Mouse (Mus musculus): ENCODE measurements around the gene Zfp566. TPM values are rescaled to one million over a fixed set of nuclear protein-coding genes. Genes with fewer than 3 reads are reported as not detected.
"Not testable (repeated sequence)": the region's sequence is repeated elsewhere in the genome, so short reads cannot be mapped to it uniquely, and the experiment has no call there.

Zfp566 gene
- total RNA-seq (2021) = 10 to 100 TPM; 10.3 to 13.1 TPM
- long read RNA-seq, partial matches to known transcripts = 0 of 4 reads
- long read RNA-seq, other reads (novel, unspliced or antisense) = 1 of 4 reads

DNA sequence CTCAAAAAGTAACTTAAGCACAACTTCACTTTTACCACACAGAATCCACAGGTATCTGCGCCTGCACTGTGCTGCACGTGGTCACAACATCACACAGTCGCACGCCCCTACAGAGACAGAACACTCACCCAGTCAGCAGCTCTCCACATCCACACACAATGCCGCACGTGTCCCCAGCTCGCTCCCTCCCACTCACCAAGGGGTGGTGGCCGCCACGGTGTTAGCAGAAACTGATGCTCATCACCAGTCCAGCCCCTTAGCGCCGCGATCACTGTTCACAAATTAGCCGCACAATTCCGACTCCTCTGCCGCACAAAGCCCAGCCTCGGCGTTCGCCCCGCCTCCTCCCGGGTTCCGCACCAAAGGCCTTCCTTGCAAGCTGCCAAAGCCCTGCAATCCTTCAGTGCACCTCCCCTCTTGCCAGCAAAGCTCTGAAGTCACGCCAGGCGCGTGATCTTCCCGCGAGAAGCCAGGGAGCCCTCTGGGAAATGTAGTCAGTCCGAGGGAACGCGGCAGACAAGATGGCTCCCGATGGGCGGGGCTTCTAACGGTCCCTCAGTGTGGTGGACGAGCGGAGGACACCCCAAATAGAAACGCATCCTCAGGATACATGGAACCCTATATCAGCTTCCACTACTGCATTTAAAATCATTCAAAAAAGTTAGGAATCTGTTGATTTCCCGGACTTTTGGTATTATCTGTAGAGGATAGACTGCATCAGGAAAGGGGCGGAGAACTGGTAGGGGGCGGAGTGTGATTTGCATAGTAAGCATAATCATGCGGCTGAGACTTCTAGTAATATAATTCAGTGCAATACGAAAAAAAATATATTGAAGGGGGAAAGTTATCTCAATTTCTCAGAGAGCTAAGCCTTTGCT lies at the start of gene Zfp566, which contains the start of gene Gm26920:
TSS of gene Zfp566 (minus strand) at position 436 of the 878 bp plus-strand sequence.
TSS of gene Gm26920 (minus strand) at position 319 of the 878 bp plus-strand sequence.
- DNase-seq (ENCODE audit: low spot score in 2 of 2) = peak; percentile 97

DNA sequence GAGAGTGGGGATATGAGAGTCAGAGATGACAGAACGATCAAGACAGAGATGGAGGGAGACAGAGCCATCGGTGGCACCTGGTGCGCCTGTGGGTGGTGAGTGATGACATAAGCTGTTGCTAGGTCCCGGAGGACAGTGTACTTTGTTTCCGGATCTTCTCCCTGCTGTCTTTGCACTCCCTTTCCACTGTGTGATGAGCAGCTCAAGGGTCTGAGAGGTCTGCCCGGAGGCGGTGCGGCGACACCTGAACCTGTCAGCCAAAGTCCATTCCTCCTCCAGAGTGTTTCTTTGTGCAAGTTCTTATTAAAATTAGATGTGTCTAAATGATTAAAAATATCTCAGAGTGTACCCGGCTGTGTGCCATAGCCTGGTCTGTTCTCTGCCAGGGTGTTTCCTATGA lies 46.5 kb upstream of the Zfp566 start:
- no peak for DNase-seq (ENCODE audit: low spot score in 2 of 2)

DNA sequence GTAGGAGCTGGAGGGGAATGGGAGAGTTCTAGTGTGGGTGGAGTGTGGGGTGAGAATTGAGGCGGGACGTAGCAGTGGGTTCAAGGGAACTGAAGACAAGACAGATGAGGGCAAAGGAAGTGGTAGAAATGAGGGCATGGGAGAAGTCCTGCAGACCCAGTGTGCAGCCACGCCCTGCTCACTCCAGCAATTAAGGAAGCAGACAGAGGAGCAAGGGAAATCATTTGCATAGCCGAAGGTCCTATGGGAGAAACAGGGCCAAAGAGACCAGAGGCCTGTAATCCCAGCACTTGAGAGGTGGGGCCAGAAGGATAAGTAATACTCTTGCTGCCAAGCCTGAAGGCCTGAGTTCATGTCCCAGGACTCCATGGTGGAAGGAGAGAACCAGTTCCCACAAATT lies 42.1 kb upstream of the Zfp566 start:
- DNase-seq (ENCODE audit: low spot score in 2 of 2) = no peak

DNA sequence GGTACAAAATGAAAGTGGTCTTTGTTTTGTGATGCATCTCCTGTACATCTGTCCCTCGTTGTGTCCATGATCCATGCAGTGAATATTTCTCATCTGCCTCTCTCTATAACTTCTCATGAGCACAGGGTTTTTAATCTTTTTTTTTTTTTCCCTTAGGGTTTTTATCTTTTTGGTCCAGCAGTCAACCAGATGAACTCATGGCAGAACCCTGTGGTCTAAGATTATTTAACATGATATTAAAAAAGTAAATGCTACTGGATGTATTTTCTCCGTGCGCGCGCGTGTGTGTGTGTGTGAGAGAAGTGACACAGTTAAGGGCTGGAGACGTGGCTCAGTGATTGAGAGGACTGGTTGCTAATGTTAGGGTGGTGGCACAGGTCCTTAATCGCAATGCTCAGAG lies 39.6 kb upstream of the Zfp566 start:
- DNase-seq (ENCODE audit: low spot score in 2 of 2) = no peak

DNA sequence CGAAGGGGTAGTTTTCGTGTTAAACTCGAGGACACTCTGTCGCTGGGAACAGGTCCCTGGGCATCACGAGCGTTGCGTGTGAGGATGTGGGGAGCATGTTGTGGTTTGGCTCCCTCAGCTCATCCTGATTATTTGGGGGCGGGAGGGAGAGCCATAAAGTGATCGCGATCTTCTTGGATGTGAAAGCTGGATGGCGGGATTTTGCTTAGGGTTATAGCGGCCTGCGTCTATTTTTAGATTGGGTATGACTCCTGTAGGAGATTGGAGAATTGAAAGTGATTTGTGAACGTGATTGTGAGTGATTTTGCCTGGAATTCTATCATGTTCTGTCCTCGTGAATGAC lies 31.8 kb upstream of the Zfp566 start:
- DNase-seq (ENCODE audit: low spot score in 2 of 2) = no peak

DNA sequence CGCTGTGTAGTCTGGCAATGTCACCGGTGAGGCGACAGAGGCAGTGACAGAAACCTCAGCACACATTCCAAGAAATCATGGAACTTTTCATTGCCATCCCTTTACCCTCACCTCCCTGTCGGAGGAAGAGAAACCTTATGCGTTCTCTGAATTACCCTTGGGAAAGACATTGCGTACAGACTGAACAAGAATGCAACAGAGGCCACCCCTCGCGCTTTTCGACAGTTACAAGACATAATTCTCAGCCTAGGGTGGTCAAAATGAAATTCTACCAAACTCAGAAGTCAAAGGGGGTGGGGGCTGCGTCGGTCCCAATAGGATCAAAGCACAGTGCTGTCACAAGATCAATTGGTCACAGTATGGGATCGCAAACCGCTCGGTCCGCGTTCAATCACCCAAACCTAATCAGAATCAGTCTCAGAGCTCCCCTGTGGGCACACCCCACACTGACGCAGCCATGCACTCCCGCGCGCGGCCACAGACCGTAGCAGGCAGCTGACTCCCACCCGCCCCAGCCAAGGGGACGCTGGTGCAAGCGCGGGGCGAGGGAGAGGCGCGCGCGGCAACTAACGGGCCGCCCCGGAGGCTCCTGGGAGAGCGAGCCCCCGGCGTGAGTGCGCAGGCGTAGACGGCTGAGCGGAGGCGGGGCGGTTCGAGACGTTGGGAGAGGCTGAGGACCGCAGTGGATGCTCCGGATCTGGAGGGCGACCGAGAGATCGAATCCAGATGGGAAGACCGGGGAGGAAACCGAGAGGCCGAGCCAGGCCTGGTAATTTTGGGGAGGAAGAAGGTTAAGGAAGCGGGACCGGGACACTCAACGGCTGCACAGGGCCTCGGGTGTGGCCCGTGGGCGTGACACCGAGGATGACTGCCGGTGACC lies 31.2 kb upstream of the Zfp566 start, which contains the start of gene Zfp382:
TSS of gene Zfp382 (plus strand) at position 635 of the 880 bp plus-strand sequence.
- DNase-seq (ENCODE audit: low spot score in 2 of 2) = peak; percentile 89 to 92

DNA sequence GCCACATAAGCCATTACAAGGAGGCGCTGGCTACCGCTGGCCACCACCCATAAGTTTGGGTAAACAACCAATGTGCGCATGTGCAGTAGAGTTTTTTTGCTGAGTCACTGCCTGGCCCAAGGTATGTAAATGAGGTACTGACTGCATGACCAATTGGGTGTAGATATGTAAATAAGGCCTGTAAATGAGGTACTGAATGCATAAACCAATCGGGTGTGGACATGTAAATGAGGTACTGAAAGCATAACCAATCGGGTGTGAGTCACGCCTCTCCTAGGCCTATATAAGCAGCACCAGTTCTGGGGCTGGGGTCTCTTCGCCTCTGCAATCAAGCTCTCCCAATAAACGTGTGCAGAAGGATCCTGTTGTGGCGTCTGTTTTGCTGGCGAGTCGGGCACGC lies 27.6 kb upstream of the Zfp566 start:
- not testable (repeated sequence) for DNase-seq (ENCODE audit: low spot score in 2 of 2)

DNA sequence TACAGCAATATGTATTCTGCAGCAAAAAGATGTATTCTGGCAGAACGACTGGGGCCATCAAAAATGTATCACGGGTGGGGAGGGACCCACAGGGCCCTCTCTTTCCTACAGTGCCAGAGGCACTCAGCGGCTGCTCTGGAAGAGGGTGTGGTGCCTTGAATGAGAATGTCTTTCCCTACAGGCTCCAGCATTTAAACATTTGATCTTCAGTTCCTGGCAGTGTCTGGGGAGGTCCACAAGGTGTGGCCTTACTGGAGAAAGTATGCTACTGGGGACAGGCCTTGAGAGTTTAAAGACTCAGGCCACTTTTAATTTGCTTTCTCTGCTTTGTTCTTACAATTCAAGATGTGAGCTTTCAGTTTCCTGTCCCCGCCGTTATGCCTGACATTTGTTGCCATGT lies 25.7 kb upstream of the Zfp566 start:
- no peak for DNase-seq (ENCODE audit: low spot score in 2 of 2)

DNA sequence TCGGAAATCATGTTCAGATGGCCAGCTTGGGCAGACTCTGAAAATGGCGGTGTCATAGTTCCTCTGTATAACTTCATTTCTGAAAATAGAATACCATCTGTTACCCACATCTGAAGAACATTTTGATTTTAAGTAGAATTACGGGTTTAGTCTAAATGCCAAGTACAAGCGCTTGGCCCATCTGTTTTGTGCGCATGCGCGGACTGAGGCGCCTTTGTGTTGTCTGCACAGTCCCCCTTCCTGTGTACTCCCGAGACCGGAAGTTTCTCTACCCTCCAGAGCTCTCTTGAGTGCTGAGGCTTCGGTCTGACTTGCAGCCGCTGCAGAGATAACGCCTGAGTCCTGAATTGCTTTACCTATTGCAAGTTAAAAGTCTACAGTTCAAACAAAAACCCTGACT lies 9.0 kb upstream of the Zfp566 start:
- peak; percentile 59 to 70 for DNase-seq (ENCODE audit: low spot score in 2 of 2)

DNA sequence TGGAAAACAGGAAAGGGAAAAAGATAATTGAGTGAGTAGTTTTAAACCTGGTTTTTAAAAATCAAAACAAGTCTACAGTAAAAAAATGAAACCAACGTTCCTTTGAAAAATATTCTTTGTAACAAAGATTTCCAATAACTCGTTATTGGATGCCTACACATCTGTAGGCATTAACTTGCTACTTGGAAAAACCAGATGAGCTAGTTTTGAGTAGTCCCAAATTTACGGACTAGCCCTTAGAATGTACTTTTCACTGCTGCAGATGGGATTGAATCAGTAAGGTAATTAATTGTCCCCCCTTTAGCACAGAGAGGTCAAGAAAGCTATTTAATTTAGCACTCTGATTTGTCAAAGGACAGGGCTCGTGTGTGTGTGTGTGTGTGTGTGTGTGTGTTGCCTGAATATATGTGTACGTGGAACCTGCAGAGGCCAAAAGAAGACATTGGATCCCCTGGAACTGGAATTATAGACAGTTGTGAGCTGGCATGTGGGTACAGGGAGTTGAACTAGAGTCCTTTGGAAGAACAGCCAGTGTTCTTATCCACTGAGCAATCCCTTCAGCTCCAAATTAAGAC lies 5.3 kb upstream of the Zfp566 start:
- no peak for DNase-seq (ENCODE audit: low spot score in 2 of 2)

DNA sequence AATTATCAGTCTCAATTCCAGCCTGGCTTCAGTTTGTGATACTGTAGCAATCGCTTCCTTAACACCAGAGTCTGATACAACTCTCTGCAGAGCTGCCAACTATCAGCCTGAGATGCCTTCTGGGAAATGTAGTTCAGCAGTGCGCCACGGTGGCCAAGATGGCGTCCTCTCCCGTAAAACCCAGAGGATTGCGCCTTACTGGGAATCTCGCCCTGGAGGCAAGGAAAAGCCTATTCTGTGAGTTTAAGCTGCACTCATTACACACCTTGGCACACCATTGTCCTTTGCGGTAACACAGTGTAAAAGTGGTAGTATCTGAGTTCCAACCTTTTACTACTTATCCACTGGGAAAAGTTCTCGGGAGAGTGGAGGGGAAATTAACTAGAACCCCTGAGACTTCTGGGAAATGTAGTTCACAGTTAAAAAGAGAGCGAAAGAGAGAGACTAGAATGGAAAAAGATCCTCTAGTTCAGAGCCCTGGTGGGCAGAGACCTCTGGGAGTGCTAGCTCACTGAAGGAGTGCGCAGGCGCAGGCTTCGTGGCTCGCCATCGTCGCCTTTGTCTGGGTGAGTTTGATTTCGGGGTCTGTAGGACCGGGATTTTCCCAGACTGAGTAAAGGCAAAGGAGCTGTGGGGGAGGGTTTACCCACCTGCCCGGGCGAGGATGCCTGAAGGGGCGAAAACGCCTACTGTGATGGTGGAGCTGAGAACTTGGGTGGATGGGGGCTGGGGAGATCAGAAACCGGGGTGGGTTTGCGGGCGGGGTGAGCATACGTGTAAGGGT lies 4.5 kb upstream of the Zfp566 start, which contains the start of gene Zfp260:
TSS of gene Zfp260 (plus strand) at position 132 of the 784 bp plus-strand sequence.
- DNase-seq (ENCODE audit: low spot score in 2 of 2) = peak; percentile 88 to 93

DNA sequence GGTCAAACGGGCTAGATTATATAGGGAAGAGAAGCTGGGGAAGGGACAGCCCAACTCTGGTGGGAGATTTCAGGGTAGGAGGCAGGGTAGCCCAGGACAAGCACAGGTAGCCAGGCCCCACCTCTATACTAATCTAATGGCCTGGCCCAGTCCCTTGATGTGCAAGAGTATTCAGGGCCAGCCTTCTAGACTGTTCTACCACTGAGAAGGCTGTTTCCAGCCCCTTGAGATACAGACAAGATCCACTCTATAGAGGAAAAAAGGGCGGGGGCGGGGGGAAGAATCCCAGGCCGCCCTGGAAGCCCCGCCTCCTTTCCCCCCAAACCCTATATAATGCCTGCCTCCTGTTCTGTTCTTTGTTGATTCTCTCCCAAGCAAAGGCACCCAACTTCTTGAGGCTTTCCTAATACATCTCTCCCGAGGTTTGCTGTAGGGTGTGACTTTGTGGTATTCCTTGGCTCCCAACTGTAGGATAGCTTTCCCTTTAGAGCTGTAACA lies 3.6 kb upstream of the Zfp566 start:
- DNase-seq (ENCODE audit: low spot score in 2 of 2) = no peak

DNA sequence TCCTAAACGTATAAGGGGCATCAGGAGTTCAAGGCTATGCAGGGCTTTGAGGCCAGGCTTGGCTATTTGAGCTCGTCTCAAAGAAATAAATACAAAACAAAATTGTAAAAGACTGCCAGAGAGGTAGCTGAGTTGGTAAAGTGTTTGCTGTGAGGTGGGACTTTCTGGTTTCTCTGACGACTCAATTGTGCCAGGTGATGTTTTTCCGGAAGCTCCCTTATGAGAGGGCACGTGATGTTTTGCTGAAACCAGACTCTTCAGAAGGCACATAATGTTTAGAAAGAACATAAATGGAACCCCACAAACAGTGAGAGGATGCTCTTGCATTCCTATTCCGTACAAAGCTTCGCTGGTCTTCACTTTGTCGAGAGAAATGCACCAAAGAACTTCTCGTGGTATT lies 2.3 kb upstream of the Zfp566 start:
- DNase-seq (ENCODE audit: low spot score in 2 of 2) = no peak

DNA sequence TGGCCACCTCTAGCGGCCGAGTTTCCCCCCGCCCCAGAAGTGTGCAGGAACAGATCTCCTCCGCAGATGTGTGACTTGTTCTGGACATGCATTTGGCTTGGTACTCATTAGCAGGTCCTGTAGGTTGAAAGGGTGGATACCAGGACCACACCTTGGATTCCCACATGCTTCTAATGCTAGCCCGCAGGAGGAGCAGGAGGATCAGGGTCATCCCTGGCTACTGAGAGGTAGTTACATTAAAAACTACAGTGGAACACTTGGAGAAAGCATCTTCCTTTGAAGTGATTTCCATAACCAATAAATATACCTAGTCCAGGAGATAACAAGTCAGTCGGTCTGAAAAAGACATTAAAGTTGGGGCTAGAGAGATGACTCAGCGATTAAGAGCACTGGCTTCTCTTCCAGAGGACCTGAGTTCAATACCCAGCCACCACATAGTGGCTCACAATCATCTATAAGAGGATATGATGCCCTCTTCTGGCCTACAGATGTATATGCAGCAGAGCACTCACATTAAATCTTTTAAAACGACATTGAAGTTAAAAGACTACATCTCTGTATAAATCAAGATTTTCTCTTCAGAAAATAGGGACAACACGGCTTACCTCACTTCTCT lies 751 bp upstream of the Zfp566 start:
- no peak for DNase-seq (ENCODE audit: low spot score in 2 of 2)

DNA sequence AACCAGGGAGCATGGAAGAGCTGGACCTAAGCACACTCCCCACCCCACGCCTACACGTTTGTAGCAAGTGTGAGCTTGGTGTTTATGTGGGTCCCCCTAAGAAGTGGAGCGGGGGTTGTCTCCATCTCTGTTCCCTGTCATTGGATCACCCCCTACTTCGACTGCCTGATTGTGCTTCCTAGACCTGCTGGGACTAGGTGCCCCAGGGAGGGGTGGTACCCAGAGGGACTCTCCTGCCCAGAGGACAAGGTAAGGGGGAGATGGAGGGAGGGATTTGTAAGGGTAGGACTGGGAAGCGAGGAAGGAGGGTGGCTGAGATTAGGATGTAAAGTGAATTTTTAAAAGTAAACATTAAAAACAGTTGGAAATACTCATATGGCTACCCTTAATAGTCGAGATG lies 922 bp downstream of the Zfp566 start:
- DNase-seq (ENCODE audit: low spot score in 2 of 2) = no peak

DNA sequence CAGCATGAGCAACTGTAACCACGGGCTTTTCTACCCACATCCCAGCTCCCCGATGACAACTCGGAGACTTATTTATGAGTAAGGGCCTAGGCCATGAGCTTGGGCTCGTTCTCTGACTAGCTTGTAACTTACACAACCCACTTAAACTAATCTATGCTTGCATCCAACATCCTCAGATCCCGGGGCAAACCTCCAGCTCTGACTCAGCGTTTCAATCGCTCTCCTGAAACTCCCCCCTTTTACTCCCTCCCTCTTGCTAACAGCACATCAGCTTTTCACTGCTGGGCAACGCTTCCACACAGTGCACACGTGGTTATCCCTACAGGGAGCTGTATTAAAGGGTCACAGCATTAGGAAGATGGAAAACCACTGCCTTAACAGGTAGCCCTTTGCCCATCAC lies 3.8 kb downstream of the Zfp566 start:
- DNase-seq (ENCODE audit: low spot score in 2 of 2) = no peak

DNA sequence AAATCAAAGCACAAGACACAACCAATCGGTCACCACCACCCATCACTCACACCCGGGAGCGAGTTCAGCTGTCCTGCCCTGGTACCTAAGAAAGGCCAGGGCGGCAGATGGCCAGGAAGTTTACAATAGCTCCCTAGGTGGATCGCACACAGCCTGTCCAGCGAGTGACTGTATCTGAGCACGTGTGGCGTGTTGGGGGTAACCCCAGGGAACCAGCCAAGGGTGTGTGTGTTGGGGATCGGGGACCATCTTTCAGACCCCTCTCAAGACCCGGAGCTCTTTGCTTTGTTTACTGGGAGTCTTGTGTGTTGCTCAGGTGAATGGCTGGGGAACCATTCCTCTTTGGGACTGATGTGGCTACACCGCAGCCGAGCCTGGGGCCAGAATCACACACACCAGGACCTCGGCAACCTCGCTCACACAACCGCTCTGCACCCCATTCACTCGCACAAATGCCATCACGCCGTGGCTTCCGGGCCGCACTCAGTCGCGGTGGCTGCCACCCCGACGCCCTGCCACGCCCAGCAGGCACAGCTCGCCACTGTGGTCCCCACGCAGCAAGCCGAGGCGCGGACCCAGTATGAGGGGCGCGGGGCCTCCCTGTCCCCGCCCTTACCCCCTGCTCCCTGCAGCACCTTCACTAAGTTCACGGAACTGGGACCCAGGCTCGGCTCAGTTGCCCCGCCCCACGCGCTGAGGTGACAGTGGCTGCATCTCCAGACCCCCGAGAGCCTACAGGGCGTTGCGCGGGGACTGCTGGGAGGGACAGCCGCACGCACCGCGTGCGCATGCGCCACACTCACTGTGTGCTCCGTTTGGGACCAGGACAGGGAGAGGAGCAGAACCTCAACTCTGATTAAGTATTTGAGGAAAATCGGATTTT lies 17.9 kb downstream of the Zfp566 start, which contains the start of gene Zfp82:
TSS of gene Zfp82 (minus strand) at position 755 of the 883 bp plus-strand sequence.
- peak; percentile 69 to 84 for DNase-seq (ENCODE audit: low spot score in 2 of 2)

DNA sequence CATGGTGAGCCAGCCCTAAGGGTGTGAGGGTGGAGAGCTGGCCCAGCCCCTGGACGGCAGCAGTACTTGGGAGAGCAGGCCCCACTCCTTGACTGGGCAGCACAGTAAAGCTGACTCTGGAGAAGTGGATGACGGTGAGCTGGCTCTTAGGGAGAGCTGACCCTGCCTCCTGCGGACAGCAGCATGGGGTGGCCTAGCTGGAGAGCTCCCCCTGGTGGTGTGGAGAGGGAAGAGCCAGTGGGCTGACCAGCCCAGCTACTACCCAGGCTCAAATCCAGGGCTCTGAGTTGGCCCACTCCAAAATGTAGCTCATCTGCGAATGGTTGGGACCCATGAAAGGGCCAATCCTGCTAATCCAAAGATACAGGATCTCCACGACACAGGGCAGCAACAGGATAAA lies 25.7 kb downstream of the Zfp566 start:
- no peak for DNase-seq (ENCODE audit: low spot score in 2 of 2)

DNA sequence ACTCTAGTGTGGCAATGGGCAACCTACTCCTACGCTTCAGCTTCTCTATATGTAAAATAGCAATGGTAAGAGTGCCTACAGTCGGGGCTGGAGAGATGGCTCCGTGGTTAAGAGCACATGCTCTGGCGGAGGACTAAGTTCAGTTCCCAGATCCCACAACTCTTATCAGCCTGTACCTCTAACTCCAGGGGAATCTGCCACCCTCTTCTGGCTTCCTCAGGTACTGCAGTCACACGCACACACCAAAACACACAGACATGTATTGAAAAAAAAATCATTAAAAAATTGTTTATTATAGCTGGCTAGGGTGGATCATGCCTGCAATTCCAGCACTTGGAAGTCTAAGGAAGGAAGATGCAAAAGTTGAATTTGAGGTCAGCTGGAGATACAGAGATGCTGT lies 27.8 kb downstream of the Zfp566 start:
- DNase-seq (ENCODE audit: low spot score in 2 of 2) = no peak
